11 mouse cellular contexts compared by ENCODE assay signal in genomic region chr8:22091568-22091967, GRCm38 (mm10). TPM values are rescaled to one million over a fixed set of nuclear protein-coding genes. Genes with fewer than 3 reads are reported as not detected.
DNase-seq lines count a peak whose midpoint lies in the region; ATAC-seq lines count a peak whose summit lies in the region.
"Had no signal": no experiment of that assay in that cellular context is flagged by ENCODE, and none has a peak within 500 bp of the region (broad histone marks: within the 10 kb centered on the region; RNA-seq: fewer than 3 reads in every experiment).

No protein-coding gene starts in this region.

- H3K9me3 ChIP-seq in limb, embryonic 11.5 days (ENCODE audit: control insufficient read depth, low read length), result no peaks in the 10 kb centered on the region
- H3K9me3 ChIP-seq in limb, embryonic 10.5 days (replicated peaks), result no peaks in the 10 kb centered on the region
- H3K9me3 ChIP-seq: embryonic facial prominence, embryonic 15.5 days; lung, embryonic 15.5 days had no signal

- H3K9ac ChIP-seq in limb, embryonic 11.5 days (ENCODE audit: low read length), result no peak overlapping the region
- H3K9ac ChIP-seq: embryonic facial prominence, embryonic 15.5 days; lung, embryonic 15.5 days had no signal

- no peaks in the 10 kb centered on the region for H3K36me3 ChIP-seq in limb, embryonic 11.5 days (ENCODE audit: control insufficient read depth, insufficient read depth, low read length)
- H3K36me3 ChIP-seq in limb, embryonic 10.5 days, result no peaks in the 10 kb centered on the region
- H3K36me3 ChIP-seq: embryonic facial prominence, embryonic 15.5 days; lung, embryonic 15.5 days had no signal

- H3K4me2 ChIP-seq in limb, embryonic 11.5 days (ENCODE audit: low read depth, severe bottlenecking), result no peak overlapping the region
- H3K4me2 ChIP-seq: embryonic facial prominence, embryonic 15.5 days; lung, embryonic 15.5 days had no signal

- ATAC-seq in limb, embryonic 11.5 days (ENCODE audit: insufficient number of reproducible peaks, low FRiP score, low TSS enrichment, low read depth), result no peak; the same call in 1 of the 2 replicates

- 44% methylated on average over 8 of the region's 8 CpGs for WGBS in limb, embryonic 11.5 days
- WGBS in limb, embryonic 10.5 days, result 53% methylated on average over 8 of the region's 8 CpGs

- no peaks in the 10 kb centered on the region for H3K27me3 ChIP-seq in limb, embryonic 11.5 days (ENCODE audit: control insufficient read depth, insufficient read depth, low read length)
- H3K27me3 ChIP-seq in limb, embryonic 10.5 days (ENCODE audit: low read depth, poor library complexity, severe bottlenecking), result no peaks in the 10 kb centered on the region
- H3K27me3 ChIP-seq: embryonic facial prominence, embryonic 15.5 days; lung, embryonic 15.5 days had no signal

- no peaks in the 10 kb centered on the region for H3K4me1 ChIP-seq in limb, embryonic 11.5 days (ENCODE audit: control insufficient read depth, insufficient read depth, low read length)
- H3K4me1 ChIP-seq in limb, embryonic 10.5 days, result no peaks in the 10 kb centered on the region
- H3K4me1 ChIP-seq: embryonic facial prominence, embryonic 15.5 days; lung, embryonic 15.5 days had no signal

- no peak overlapping the region for H3K4me3 ChIP-seq in limb, embryonic 11.5 days (ENCODE audit: low read depth, low read length)
- no peak overlapping the region for H3K4me3 ChIP-seq in limb, embryonic 10.5 days
- H3K4me3 ChIP-seq: embryonic facial prominence, embryonic 15.5 days; lung, embryonic 15.5 days had no signal

- no peak overlapping the region for H3K27ac ChIP-seq in limb, embryonic 11.5 days (replicated peaks; ENCODE audit: low read depth, low read length)
- no peak overlapping the region for H3K27ac ChIP-seq in limb, embryonic 10.5 days
- H3K27ac ChIP-seq: embryonic facial prominence, embryonic 15.5 days; lung, embryonic 15.5 days had no signal

- peak; percentile 8 for DNase-seq in adrenal gland, postnatal 25 days
- DNase-seq in adrenal gland, adult 2 months, result no peak
- DNase-seq in limb, embryonic 11.5 days (ENCODE audit: low spot score), result peak; percentile 27
- no peak for DNase-seq in limb, embryonic 10.5 days (ENCODE audit: low spot score)
- DNase-seq in ZHBTc4 (ENCODE audit: low read depth, low spot score), result peak; percentile 42
- peak; percentile 2 for DNase-seq in lung, postnatal 10 days
- no peak for DNase-seq in Muller cell, postnatal 12 days (ENCODE audit: inconsistent ontology term)
- DNase-seq in cerebellum, adult 8-10 months, result no peak
- DNase-seq: spleen, adult 18-20 months had no signal

RNA-seq across cellular contexts. Expression of gene Alg11, which starts 31.0 kb away (rescaled TPM):
- total RNA-seq in adrenal gland, postnatal 25 days (2021), result 32.2 and 36.3 TPM in 2 replicates
- 10 to 100 TPM; 36.3 to 36.7 TPM for total RNA-seq in adrenal gland, adult 2 months (2021)
- 0.95 and 1.3 TPM in 2 replicates for polyA plus RNA-seq in adrenal gland, adult 2 months (2012; rRNA removed)
- 34.5 and 43.8 TPM in 2 replicates for polyA plus RNA-seq in limb, embryonic 11.5 days (2014; fragmentation: Nextera tagmentation; extraction: Ambion mirVana)
- polyA plus RNA-seq in limb, embryonic 10.5 days (2016; fragmentation: Nextera tagmentation; extraction: Ambion mirVana), result 33.4 and 45.6 TPM in 2 replicates

RNA-seq across cellular contexts. Expression of gene Atp7b, which starts 31.5 kb away (rescaled TPM):
- 1.3 and 1.5 TPM in 2 replicates for total RNA-seq in adrenal gland, postnatal 25 days (2021)
- total RNA-seq in adrenal gland, adult 2 months (2021), result 1 to 10 TPM in 1 of 2 experiments, under 1 TPM in 1; 0.81 to 1.2 TPM
- polyA plus RNA-seq in adrenal gland, adult 2 months (2012; rRNA removed), result 0.08 and 0.09 TPM in 2 replicates
- polyA plus RNA-seq in limb, embryonic 11.5 days (2014; fragmentation: Nextera tagmentation; extraction: Ambion mirVana), result 0.78 and 0.93 TPM in 2 replicates
- 0.89 and 1.1 TPM in 2 replicates for polyA plus RNA-seq in limb, embryonic 10.5 days (2016; fragmentation: Nextera tagmentation; extraction: Ambion mirVana)

RNA-seq across cellular contexts. Expression of gene Nek5, which starts 33.3 kb away (rescaled TPM):
- total RNA-seq in adrenal gland, postnatal 25 days (2021), result 3.7 and 4.8 TPM in 2 replicates
- 10 to 100 TPM in 1 of 2 experiments, 1 to 10 TPM in 1; 3.1 to 11.1 TPM for total RNA-seq in adrenal gland, adult 2 months (2021)
- polyA plus RNA-seq in adrenal gland, adult 2 months (2012; rRNA removed), result 0.95 and 1.7 TPM in 2 replicates
- not detected in 2 replicates for polyA plus RNA-seq in limb, embryonic 11.5 days (2014; fragmentation: Nextera tagmentation; extraction: Ambion mirVana)
- not detected in 2 replicates for polyA plus RNA-seq in limb, embryonic 10.5 days (2016; fragmentation: Nextera tagmentation; extraction: Ambion mirVana)

Comparison
In these comparisons a context has a peak if more than half of its experiments do, and no peak if none do; other contexts are left out.
1. DNase-seq: peak in adrenal gland, postnatal 25 days (single experiment), limb, embryonic 11.5 days (single experiment), ZHBTc4 (single experiment) and lung, postnatal 10 days (single experiment); none in adrenal gland, adult 2 months (single experiment), limb, embryonic 10.5 days (single experiment), Muller cell, postnatal 12 days (single experiment) and cerebellum, adult 8-10 months (single experiment).
2. RNA of gene Alg11, which starts 31.0 kb away (polyA plus RNA-seq): 33.4 to 45.6 TPM in limb, embryonic 10.5 days and 34.5 to 43.8 TPM in limb, embryonic 11.5 days; 0.95 to 1.3 TPM in adrenal gland, adult 2 months; every median in the first group is over 10 times any median in the second.